Mouse (Mus musculus) cerebellum, postnatal 25 days (tissue): ENCODE results near the gene Capza2.

Source experiments
- DNase-seq, 2 experiments: peaks; one replicate each; pipeline ENCODE4 v3.0.0; 2021; ENCODE audit warnings: mixed read lengths in 2 of 2

Capza2 gene

GRCm38 (mm10) chr6:17635615-17636284 lies at the start of gene Capza2:
Gene Capza2 (plus strand): TSS chr6:17636234.
- DNase-seq = no peak

GRCm38 (mm10) chr6:17589049-17589952 lies 46.7 kb upstream of the Capza2 start:
- peak; percentile 72 to 84 for DNase-seq

DNA sequence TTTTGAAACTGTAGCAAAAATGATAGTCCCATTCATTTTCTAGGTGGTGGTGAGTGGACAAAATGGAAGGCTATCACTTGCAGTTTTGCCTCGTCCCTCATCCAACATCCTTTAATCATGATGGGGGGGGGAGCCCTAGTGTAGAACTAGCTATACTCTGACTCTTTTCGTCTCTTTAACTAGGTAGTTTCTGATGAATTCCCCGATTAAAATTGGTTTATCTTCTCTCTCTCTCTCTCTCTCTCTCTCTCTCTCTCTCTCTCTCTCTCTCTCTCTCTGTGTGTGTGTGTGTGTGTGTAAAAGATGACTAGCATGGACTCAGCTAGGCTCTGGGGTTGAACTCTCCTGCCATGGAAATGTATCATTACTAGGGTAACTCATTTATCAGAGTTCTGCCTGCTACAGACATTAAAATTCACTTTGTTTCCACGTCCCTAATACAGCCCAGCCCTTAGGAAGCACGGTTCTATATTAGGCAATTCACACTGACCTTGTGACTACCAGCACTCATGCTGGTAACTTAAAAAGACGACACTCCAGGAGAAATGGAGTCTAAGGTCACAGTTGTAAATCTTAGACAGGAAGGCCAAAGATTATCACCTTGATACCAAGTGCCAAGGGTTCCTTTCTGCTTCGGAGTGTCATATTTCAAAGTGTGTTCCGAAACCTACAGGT lies 45.9 kb upstream of the Capza2 start:
- DNase-seq = no peak

DNA sequence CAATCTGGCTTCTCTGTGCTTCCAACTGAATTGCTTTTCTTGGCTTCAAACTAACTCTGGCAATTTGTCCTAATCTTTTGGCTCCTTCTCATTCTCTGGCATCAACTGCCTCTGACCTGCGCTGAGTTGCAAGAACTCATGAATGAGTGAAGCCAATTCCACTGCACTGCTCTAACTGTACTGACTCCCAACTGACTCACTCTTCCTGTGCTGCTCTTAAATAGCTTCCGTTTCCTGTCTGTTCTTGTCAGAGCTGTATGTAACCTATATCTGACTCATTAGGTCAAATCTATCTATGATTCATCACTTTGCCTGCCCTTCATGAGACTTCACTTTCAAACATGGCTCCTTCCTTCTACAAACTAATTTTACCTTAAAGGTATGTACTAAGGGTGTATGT lies 42.1 kb upstream of the Capza2 start:
- no peak for DNase-seq

DNA sequence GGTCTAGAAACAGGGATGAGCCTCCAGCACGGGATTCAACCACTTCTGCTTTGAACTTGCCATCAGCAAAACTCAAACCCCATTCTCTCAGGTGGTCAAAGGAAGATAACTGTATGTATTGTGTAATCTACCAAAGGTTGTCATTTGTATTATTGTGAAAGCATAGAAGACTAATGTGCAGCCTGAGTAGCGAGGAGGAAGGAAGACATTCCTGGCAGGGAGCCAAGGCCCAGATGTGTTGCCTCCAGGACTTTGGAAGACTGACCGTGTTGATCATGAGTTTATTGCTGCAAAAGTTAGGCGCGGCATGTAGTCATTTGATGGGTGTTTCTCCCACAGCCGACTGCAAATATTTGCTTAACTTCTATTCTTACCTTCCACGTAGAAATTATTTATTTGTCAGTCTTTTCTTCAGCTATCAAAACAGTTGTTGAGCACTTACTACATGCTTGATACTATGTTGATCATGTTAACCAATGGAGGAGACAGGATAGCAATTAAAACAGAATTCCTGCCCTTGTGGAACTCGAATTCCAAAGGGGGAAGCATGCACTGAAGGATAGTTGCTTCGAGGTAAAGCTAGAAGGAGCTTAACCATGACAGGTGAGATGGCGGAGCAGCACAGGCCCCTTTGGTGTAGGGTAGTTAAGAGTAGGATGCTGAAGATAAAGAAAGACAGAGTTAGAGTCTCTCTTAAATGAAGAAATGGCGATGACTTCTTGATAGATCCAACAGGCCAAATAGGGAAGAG lies 40.1 kb upstream of the Capza2 start:
- peak in 1 of 2 experiments; percentile 14 for DNase-seq

- no peak for DNase-seq
These were observed 36.7 kb upstream of the Capza2 start for GRCm38 (mm10) chr6:17599373-17599772.

- no peak for DNase-seq
These were observed 34.5 kb upstream of the Capza2 start for GRCm38 (mm10) chr6:17601526-17601925.

DNA sequence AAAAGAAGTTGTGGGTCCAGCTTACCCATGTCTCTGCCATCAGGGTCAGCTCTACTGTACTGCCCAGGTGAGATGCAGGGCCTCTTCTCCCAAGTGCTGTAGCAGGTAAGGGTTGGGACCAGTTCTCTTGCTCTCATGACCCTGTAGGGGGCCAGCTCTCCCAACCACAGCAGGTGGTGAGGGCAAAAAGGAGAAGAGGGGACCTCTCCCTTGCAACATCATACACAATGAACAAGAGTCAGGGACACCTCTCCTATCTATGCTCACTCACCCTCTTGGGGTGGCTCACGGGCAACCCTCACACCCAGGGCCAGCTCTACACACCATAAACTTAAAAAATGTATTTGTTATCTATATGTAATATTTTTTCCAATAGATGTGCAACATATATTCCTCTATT lies 29.1 kb upstream of the Capza2 start:
- no peak for DNase-seq

DNA sequence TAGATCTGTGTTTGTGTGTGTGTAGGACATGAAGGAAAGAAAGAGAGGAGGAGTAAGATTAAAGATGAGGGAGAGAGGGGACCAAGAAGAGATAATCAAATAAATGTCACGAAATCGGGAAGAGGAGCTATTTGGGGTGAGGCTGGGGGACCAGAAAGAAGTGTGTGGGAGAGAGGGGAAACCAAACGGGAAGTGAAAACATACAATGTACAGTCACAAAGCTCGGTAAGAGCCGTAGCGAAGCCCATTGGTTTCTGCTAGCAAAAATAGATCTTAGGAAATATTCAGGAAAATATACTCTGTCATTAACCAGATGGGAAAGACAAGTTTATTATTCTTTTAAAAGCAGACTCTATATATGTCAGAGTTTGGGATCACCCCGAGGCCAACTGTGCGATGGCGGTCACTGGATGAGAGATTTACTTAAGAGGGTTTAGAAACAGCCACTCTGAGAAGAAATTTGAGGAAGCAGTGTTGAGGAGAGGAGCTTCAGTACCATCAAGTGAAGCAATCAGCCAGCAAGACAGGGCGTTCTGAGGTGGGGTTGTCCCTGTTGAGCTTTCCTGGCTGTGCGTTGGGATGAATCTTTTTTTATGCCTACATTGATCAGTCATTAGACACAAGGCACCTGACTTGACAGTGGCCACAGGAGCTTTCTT lies 24.6 kb upstream of the Capza2 start:
- no peak for DNase-seq

DNA sequence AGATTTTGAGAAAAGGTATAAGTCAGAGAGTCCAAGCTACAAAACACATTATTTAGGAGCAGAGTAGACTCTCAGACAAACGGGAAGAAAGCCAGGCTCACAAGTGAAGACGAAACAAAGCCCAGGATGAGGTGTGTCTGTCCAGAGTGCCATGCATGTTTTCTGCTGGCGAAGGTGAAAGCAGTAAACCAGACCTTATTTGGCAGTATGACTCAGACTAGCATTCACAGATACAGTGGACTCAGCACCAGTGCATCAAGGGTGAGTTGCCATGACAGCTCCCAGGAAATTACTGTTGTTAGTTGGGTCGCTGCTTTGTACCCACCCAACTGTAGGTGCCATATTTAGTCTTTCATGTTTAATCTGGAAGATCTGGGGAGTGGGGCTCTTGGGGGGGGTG lies 23.4 kb upstream of the Capza2 start:
- no peak for DNase-seq

- no peak for DNase-seq
These were observed 15.2 kb upstream of the Capza2 start for GRCm38 (mm10) chr6:17620823-17621222.

GRCm38 (mm10) chr6:17621436-17621835 lies 14.6 kb upstream of the Capza2 start:
- DNase-seq = no peak

DNA sequence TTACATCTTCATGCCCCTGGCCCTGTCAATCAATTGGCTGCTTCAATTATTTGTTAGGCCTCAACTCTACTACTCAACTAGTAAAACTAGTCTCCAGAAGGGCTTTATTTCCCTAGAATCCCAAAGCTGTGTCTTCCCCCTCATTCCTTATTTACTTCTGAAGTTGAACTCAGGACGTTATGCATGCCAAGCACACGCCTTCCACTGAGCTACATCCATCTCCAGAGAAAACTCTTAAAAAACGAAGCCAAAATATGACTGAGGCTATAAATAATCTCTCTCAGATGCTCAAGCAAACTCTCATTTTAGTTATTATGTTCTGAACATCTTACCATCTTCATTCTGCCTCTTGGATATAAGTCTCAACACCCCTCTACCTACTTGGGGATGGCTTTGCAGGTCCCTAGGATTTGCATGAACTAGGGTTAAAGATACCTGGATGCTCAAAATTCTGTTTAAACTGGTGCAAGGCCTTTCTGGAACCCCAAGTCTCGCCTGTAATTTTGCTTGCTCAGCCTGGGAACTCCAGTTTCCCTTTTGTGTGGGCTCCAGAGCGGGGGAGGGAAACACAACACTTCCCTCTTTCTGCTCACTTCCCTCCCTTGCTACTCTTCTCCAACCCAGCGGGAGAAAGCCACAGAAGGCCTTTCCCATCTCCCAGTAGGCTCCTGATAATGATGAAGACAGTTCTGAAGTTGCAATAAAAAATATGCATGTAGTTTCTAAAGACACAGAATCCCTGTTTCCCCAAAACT lies 7.2 kb upstream of the Capza2 start:
- DNase-seq = no peak

- DNase-seq = no peak
These were observed 6.3 kb upstream of the Capza2 start for GRCm38 (mm10) chr6:17629756-17630155.

GRCm38 (mm10) chr6:17631611-17632010 lies 4.4 kb upstream of the Capza2 start:
- no peak for DNase-seq

DNA sequence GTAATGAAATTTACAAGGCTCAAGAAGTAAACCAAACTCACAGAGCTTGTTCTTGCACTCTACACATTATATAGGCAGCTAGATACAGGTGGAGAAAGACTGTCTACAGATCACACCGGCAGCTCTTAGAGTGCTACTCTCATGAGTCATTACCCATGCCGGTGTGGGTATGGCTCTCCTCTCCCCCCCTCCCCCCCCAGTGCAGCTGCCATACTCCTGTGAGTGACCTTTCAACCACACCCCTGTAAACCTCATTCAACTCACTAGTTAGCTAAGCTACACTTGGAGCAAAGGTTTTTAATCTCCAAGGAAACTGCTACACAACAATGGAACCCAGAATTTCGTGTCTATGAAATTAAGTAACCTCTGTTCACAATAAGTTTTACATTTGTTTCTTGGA lies 2.2 kb upstream of the Capza2 start:
- no peak for DNase-seq

DNA sequence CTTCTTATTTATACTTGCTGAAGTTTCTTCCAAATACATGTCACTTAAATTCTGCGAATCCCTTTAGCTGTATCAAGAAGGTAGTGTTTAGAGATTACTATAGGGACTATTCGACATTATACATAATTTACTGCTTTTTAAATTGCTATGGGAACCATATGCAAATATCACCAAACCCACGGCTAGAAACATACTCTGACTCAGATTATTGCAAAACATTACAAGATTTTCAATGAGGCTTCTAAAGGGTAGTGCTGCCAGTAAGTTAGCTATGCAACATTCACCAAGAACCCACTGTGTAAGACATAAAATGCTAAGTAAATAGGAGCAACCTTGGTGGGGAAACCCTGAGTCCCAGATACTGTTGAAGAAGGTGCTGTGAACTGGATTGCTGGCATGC lies 1.0 kb upstream of the Capza2 start:
- DNase-seq = no peak

- DNase-seq = peak; percentile 97 to 98
These were observed 733 bp downstream of the Capza2 start for GRCm38 (mm10) chr6:17636764-17637170.

- DNase-seq = peak; percentile 41 to 48
These were observed 1.5 kb downstream of the Capza2 start for GRCm38 (mm10) chr6:17637205-17638203.

GRCm38 (mm10) chr6:17640031-17640430 lies 4.0 kb downstream of the Capza2 start:
- no peak for DNase-seq
